Mouse (Mus musculus): ENCODE results near the gene Slc2a5. TPM values are rescaled to one million over a fixed set of nuclear protein-coding genes. Genes with fewer than 3 reads are reported as not detected.

Gene Slc2a5
- polyA plus RNA-seq, 1 experiment from 2014 or later: 1.8 TPM

DNA sequence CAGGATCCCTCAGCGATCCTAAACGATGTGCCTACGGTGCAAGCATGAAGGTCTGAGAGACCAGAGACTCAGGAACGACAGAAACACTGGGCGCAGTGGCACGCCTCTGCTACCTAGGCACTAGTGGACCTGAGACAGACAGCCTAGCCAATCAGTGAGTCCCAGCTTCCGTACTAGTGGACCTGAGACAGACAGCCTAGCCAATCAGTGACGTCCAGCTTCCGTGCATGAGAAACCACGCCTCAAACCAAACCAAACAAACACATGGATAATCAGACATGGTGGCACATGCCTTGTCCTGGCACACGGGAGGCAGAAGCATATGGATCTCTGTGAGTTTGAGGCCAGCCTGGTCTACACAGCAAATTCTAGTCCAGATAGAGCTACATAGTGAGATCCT is 69.2 kb downstream of the Slc2a5 start:
- Histone ChIP-seq H3K9me3 (replicated peaks) (no peaks in the 10 kb centered on the region), H3K4me3 (no peak overlapping the region), H3K27ac (replicated peaks) (no peak overlapping the region), H3K4me1 (no peaks in the 10 kb centered on the region), H3K36me3 (no peaks in the 10 kb centered on the region), H3K27me3 (ENCODE audit: low read depth, poor library complexity, severe bottlenecking) (no peaks in the 10 kb centered on the region)
- no peak for DNase-seq (ENCODE audit: low spot score)
- 49% methylated on average over 11 of the region's 11 CpGs for WGBS

DNA sequence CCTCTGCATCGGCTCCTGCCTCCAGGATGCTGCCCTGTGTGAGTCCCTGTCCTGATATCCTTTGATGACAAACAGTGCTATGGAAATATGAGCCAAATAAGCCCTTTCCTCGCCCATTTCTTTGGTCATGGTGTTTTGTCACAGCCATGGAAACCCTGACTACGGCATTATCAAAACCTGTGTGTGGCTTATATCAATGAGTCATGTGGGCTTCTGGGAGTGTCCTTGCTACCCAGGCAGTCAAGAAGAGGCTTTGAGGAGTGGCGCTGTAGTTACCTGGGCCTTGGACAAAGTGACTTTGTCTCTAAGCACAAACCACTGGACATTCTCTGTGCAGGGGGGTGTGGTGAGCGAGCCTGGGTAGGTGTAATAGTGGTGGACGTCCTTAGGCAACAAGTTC is 73.1 kb downstream of the Slc2a5 start:
- 88% methylated on average over 6 of the region's 6 CpGs for WGBS
- Histone ChIP-seq H3K9me3 (replicated peaks) (no peaks in the 10 kb centered on the region), H3K27ac (replicated peaks) (no peak overlapping the region), H3K4me1 (peaks cover under 1% of the 10 kb centered on the region; the same call in 1 of the 2 replicates), H3K27me3 (ENCODE audit: low read depth, poor library complexity, severe bottlenecking) (no peaks in the 10 kb centered on the region), H3K4me3 (no peak overlapping the region), H3K36me3 (no peaks in the 10 kb centered on the region)
- DNase-seq (ENCODE audit: low spot score): no peak

Other genes starting within 250 kb of the Slc2a5 start
- 8.3 and 8.7 TPM in 2 replicates for gene Spsb1, start 164.2 kb upstream of the Slc2a5 start, polyA plus RNA-seq (2016; fragmentation: Nextera tagmentation; extraction: Ambion mirVana)
- 3.7 and 4.0 TPM in 2 replicates for gene H6pd, start 110.3 kb upstream of the Slc2a5 start, polyA plus RNA-seq (2016; fragmentation: Nextera tagmentation; extraction: Ambion mirVana)
- gene Gpr157, start 31.9 kb upstream of the Slc2a5 start, polyA plus RNA-seq (2016; fragmentation: Nextera tagmentation; extraction: Ambion mirVana): 0.60 and 0.62 TPM in 2 replicates
- not detected in 2 replicates for gene Slc2a7, start 29.7 kb downstream of the Slc2a5 start, polyA plus RNA-seq (2016; fragmentation: Nextera tagmentation; extraction: Ambion mirVana)
- gene Car6, start 82.0 kb downstream of the Slc2a5 start, polyA plus RNA-seq (2016; fragmentation: Nextera tagmentation; extraction: Ambion mirVana): 0.12 TPM in 1 of 2 replicates, not detected in the other
- 2,531 and 3,331 TPM in 2 replicates for gene Eno1, start 117.4 kb downstream of the Slc2a5 start, polyA plus RNA-seq (2016; fragmentation: Nextera tagmentation; extraction: Ambion mirVana)
- gene Rere, start 162.4 kb downstream of the Slc2a5 start, polyA plus RNA-seq (2016; fragmentation: Nextera tagmentation; extraction: Ambion mirVana): 24.5 and 30.7 TPM in 2 replicates

Data from midbrain, embryonic 10.5 days (tissue).